Mouse (Mus musculus): ENCODE data around the gene Htra2.

GRCm38 (mm10) chr6:83040601-83041000, 14.5 kb downstream of the Htra2 start:
- TF ChIP-seq CTCF (IDR thresholded peaks at IDR 0.05; ENCODE audit: low read depth) (no peak), EP300 (IDR thresholded peaks at IDR 0.05; ENCODE audit: low read depth) (no peak)
